Mouse (Mus musculus): ENCODE measurements around the gene Ms4a7.
"Not testable (repeated sequence)": the region's sequence is repeated elsewhere in the genome, so short reads cannot be mapped to it uniquely, and the experiment has no call there.

The Ms4a7 gene

DNA sequence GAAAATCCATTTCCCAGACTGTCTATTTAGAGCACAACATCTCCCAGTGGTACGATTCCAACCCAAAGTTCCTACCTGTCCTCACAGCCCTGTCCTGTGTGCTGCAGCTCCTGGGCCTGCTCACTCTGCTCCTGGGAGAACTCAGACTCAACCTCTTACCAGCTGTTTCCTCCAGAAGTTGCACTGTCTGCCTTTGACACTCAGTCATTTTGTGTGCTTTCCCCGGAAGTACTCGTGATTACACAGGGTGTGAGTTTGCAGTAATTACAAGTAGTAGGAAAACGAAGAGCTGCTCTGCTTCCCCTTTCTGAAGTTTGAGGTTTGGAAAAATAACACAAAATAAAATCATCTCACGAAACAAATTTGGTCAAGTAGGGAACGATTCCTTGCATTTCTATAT, at the start of gene Ms4a7:
Ms4a7 (minus strand) TSS at position 215 of the 400 bp plus-strand sequence.
- no peak for DNase-seq (ENCODE audit: low read depth, low spot score)

DNA sequence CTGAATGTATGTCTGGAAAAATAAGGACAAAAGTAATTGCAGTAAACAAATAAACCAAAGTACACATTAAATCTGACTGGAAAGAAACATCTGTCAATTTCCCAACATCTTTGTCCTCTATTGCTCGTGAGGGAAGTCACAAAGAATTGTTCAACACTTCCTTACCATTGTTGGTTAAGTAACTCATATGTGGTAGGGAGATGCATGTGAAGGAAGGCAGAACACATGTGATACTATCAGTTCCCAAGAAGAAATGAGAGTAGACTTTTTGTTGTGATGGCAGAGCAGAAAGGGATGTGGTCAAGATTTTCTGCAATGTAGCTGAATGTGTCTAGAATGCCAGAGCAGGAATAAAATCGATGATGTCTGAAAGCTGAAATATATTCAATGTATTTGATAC, 40.5 kb upstream of the Ms4a7 start:
- DNase-seq (ENCODE audit: low read depth, low spot score) = no peak

DNA sequence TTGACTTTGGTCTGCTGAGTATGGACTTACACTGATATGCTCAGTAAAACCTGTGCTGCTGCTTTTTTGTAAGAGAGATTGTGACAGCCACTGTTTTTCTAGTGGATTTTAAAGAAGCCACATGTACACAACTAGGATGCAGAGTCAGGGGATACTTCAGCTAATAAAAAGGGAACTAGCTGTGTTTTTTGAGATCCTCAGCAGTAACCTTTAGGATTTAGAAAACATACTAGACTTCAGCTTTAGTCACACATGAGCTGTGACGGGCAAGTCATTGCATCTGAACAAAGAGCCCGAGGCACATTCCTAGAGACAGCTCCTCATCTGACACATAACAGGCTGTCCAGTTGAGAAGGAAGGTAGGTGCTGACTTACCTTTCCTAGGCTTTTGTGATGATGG, 39.3 kb upstream of the Ms4a7 start, which contains the start of gene Ms4a4a:
Ms4a4a (plus strand) TSS at position 251 of the 400 bp plus-strand sequence.
- no peak for DNase-seq (ENCODE audit: low read depth, low spot score)

DNA sequence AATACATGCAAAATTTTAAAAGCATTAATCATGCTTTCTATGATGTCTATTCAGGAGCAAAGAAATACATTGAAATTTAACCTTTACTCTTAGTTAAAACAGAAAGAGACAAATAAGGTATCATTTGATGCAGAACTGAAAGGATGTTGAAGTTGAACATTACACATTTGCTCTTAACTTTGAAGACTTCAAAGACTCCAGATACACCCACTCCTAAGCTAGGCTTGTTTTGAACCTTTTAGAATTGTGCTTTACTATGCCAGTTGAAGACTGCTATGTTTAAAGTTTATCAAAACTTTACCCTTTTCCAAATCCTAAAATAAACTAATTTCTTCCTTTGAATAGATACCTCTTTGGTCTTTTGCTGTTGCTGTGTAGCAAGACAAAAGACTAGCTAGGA, 35.2 kb upstream of the Ms4a7 start:
- no peak for DNase-seq (ENCODE audit: low read depth, low spot score)

DNA sequence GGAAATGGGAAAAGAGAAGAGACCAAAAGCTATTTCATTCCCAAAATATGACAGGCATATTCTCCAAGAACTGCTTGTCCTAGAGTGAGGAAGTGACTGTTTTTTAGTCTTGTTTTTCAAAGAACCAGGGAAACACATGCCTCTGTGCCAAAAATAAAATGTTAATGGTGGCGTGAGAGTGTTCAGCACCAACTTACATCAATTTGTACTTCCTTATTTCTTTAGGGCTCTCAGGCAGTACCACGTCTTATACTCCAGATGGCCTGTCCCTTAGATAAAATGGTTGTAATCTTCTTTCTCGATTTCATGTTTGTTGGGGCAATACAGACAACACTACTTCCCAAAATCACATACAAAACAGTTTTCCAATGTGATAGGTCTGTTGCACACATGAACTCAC, 32.4 kb upstream of the Ms4a7 start:
- no peak for DNase-seq (ENCODE audit: low read depth, low spot score)

DNA sequence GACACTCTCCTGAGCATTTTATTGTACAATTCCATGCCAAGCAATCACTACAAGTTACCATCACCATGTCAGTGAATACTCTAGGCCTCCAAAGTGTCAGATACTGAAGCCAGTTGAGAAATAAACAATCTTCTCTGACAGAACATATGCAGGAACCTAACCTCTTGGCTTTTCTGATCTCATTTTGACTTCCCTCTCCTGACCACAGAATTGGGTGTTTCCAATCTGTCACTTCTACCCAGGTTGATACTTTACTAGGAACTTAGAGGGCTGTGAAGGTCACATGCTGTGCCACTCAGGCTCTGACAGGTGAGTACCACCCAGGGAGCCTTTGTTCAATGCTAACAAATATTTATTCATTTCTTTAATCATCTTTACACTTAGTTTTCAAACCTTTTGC, 26.1 kb upstream of the Ms4a7 start:
- DNase-seq (ENCODE audit: low read depth, low spot score) = no peak

DNA sequence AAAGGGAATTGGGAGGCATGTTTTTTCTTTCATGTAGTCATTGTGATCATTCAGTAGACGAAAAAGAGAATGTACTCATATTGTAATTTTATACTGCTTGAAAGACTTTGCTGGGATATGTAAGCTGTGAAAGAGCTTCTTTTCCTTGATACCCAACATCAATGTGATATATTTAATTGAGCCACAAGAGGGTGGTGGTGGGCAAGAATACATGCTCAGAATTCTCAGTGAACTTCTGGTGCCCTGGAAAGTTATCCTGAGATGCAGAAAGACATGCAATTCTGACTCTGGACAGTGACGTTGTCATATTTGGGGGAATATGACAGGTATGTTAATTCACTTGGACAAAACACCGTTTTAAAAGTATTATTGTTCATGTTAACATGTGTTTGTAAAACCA, 24.2 kb upstream of the Ms4a7 start:
- DNase-seq (ENCODE audit: low read depth, low spot score) = no peak

DNA sequence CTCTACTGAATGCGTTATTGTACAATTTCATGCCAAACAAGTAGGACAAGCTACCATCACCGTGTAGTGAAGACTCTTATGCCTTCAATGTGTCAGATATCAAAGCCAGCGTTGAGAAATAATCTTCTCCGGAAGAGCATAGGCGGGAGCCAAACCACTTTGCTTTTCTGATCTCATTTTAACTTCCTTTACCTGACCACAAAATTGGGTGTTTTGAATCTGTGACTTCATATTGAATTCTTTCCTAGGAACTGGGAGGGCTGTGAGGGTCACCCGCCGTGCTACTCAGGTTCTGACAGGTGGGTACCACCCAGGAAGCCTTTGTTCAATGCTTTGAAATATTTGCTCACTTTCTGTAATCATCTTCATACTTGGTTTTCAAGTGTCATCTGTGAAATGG, 19.8 kb upstream of the Ms4a7 start:
- DNase-seq (ENCODE audit: low read depth, low spot score) = no peak

DNA sequence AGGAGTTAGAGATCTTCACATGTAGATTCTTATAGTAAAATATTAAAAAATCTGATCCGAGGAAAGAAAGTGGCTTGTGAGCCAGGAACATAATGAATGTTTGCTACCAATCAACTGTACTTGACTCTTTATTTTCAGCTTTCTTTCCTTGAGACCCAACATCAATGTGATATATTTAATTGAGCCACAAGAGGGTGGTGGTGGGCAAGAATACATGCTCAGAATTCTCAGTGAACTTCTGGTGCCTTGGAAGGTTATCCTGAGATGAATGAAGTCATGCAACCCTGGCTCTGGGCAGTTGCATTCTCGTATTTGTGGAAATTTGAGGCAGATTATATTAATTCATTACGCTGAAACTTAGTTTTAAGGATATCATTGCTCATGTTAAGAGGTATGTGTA, 15.9 kb upstream of the Ms4a7 start:
- no peak for DNase-seq (ENCODE audit: low read depth, low spot score)

DNA sequence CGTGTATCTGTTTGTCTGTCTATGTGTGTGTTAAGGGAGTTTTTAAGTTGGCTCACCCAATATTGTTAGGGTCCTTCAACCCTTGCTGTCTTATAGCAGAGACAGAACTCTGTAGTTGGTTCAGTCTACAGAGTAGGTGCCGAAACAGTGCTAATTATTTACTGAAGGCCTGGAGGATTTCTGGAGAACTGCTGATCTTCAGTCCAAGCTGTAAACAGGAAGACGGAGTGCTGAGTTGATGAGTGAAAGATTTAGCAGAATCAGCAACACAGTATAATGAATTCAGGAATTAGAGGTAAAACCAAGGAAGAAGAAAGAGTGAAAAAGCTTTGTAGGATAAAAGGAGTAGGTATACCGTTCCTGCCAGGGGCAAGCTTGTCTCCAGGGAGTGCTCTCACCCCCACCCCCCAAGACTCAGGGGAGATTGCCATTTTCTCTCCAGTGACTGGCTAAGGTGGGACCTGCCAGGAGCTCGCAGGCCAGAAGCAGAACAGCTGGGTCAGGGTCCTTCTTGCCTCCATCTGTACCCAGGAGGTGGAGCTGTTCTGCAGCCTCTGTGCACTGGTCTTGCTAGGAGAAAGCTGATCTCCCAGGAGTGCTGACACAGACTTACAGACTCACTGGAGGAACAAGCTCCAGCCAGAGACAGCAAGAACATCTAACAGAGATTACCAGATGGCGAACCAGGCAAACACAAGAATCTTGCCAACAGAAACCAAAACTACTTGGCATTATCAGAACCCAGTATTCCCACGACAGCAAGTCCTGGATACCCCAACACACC, 13.9 kb upstream of the Ms4a7 start:
- no peak for DNase-seq (ENCODE audit: low read depth, low spot score)

DNA sequence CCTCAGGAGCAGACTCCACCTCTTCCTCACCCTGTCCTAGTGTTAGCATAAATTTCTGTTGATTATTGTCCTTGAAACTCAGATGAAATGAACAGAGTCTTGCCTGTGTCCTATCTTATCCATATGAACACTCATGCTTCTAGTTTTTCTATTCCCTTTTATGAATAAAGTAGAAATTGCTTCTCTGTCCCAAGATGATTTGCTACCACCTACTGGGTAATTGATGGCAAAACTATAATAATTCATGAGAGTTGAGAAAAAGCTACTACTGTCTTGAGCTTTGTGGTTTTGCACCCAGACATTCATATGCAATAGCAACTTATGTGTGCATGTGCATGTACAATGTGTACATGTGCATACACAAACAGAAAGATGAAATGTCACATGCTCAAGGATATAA, 8.0 kb upstream of the Ms4a7 start:
- DNase-seq (ENCODE audit: low read depth, low spot score) = no peak

DNA sequence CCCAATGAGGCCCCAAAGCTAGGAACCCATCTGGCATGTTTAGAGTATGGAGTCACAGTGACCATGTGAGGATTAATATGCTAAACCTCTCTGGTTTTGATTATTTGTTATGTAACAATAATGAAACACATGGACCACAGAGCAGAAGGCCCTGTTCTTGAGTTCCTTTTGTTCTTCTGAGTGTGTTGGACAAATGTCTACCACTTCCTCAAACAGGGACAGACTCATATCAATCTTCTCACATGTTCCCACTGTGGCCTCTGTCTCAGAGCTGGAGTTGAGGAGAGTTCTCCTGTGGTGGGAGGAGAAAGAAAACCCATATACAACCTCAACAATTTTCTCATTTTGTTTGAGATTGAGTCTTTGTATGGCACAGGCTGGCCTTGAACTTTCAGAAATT, 7.2 kb upstream of the Ms4a7 start:
- no peak for DNase-seq (ENCODE audit: low read depth, low spot score)

DNA sequence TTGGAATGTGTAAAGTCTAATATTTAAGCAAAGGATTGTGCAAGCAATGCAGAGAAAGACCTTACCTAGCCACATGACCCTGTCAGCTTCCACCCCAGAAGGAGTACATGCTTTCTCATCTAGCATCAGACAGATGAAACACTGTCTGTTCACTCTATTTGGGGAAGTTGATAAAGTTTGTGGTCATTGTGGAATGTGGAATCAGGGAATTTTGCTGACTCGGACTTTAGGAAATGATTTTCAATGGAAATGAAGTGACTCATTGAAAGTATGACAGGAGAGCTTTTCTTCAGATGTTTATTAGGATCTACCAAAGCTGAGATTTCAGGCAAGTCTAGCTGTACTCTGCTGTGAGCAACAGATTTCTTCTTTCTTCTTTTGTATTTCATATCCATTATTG, 14.8 kb downstream of the Ms4a7 start:
- DNase-seq (ENCODE audit: low read depth, low spot score) = no peak

DNA sequence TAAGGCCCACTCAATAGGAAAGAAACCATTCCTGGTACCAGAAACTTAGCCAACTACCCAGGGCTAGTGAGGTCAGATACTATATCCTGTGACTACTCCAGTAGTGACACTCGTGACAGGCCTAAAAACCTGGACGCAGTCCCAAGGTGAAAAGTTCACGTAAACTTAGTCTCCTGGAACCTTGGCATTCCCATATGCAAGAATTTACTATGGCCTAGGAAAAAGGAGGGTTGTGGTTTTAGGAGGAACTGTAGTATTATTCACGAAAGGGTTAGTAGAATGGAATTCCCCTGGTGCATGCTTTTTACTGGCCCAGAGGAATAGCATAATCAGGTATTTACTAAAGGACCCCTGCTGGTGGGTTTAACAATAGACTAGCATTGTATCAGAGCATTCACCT, 19.2 kb downstream of the Ms4a7 start:
- no peak for DNase-seq (ENCODE audit: low read depth, low spot score)

DNA sequence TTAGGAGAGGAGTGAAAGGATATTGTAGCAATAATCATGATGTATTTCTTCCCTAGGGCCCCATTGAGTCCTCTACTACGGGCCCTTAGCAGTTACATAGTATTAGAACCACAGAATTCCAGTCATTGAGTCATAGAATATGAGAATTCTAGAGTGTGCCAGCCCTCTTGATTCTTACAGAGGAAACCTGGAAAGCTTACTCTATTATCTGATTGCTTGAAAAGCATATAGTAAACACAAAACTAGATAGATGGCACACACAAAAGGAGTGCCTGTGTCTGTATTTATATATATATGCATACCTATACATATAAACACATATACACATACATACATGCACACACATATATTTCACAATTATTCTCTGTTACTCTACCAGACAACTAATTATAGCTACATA, 21.6 kb downstream of the Ms4a7 start, which contains the start of gene Ms4a14:
Ms4a14 (minus strand) TSS at position 101 of the 400 bp plus-strand sequence.
- no peak for DNase-seq (ENCODE audit: low read depth, low spot score)

DNA sequence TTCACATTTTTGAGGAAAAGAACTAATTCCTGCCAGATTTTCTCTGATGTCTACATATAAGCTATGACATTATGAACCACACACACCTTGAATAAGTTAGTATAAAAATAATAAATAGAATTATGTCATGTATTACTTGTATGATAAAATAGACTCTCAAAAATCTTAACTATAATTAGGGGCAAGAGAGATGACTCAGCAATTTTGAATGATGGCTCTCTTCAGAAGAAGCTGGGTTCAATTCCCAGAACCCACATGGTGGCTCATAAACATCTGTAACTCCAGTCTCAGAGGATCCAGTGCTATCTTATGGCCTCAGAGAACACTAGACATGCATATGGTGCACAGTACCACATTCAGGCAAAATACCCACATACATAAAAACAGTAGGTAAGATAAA, 27.1 kb downstream of the Ms4a7 start:
- DNase-seq (ENCODE audit: low read depth, low spot score) = no peak

DNA sequence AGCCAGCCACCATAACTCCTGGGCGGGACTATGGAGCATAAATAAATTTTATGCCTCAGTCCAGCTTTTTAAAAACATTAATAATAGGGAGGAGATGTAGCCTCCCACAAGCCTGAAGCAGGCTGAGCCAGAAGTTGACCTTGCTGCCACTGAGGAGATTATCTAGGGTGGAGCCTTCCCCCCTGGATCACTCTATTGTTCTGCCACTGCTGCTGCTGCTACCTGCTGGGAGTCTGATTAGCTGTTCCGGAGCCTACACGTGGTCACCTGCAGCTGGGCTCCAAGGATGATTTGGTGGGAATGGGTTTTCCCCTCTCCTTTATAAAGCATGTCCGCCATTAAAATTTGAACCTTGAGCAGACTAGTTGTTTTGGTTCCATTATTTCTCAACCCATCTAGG, 36.4 kb downstream of the Ms4a7 start:
- not testable (repeated sequence) for DNase-seq (ENCODE audit: low read depth, low spot score)

DNA sequence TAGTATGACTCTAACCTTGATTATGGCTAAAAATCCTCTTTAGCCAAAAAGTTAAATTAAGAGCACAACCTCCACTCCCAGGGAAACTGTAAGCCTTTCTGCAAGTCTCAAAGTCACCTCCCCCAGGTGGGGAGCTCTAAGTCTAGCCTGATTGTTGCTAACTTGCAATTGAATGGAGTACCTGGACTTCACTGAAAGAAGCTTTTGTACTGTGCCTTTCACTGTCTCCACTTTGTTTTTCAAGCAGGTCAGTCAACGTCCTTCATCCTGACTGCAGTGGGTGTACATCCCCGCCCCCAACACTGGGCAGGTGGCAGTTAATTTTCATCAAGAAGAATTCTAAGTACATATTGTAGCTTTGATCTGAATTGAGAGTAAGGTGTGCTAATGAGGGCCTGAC, 37.0 kb downstream of the Ms4a7 start:
- no peak for DNase-seq (ENCODE audit: low read depth, low spot score)

DNA sequence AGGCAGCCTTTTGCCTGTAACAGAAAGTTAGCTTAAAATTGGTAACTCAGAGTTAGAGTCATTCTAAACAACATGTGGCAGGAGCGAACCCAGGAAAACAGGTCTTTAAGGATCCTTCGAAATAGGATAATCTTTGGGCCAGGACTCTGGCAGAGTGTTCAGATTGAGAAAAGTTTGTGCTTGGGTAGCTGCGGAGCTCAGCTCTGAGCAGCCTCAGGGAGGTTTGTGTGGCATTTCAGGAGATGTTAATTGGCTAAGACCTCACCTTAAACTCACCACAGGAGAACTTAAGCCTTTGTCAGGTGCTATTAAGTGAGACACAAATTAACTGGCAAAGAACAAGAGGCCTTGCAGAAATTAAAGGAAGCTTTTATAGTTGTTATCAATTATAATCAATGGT, 42.3 kb downstream of the Ms4a7 start:
- not testable (repeated sequence) for DNase-seq (ENCODE audit: low read depth, low spot score)

DNA sequence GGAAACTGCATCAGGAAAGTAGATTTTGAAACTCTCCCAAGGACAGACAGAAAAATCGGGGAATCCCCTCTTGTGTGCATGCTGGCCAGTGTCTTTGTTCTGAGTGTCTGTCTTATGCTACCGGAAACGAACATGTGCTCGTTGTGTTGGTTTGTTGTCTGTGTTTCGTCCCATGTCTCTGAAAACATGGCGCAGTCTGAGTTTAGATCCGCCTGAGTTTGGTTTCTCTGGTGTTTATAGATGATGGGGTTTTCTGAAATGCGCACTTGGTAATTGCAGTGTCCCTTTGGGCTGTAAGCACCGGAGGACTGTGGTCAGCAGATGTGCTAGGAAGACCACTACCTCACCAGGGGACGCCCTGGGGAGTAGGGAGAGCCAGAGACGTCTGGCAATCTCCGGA, 43.0 kb downstream of the Ms4a7 start:
- DNase-seq (ENCODE audit: low read depth, low spot score) = no peak

DNA sequence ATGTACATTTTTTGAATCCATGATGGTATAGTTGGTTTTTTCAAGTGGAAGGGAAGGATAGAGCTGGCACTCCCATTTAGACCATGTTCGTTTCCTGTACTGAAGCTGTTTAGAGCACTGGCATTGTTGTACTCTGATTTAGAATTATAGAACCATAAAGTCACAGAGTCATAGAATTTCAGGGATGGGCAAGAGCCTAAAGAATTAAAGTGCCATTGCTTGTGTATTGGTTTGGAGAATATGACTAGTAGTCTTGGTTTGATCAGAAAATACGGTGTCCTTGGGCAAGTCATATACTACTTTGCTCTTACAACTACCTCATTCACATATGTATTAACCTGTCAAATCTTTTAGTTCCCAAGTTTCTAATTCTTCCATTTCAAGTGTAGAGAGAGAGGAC, 52.2 kb downstream of the Ms4a7 start, which contains the start of gene Ms4a5:
Ms4a5 (minus strand) TSS at position 101 of the 400 bp plus-strand sequence.
- no peak for DNase-seq (ENCODE audit: low read depth, low spot score)

DNA sequence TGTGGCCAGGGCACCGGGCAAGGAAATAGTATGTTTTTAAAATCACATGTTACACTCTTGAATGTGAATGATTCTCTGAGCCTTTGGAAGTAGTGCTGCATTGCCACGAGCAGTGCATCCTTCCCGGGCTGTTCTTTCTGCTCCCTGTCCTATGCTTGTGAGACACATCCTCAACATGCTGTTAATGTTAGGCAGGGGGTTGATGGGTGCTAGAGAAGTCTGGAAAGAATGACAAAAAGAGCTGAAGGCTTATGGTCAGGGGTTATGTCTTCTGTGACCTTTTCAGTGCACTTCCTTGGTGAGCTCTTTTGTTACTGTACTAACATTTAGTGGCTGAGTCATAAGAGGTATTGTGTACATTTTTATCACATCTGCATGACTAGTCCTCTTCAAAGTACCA, 55.7 kb downstream of the Ms4a7 start:
- no peak for DNase-seq (ENCODE audit: low read depth, low spot score)

DNA sequence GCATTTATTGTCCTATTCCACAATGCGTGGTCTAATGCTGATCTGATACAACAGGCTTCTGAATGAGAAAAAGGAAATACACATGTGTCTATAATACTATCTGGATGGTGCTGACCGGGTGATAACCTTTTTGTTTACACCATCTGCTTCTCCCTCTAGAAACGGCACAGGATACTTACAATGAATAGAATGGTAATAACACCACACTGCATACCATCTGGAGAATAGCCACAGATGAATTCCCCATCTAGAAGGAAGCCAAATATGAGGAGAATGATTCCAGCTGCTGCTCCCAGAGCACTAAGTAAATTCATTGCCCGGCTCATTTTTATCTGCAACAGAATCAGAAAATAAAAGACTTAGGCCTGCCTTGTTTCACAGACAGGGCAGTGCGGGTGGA, 59.5 kb downstream of the Ms4a7 start:
- DNase-seq (ENCODE audit: low read depth, low spot score) = no peak

All from retina, postnatal 7 days (tissue).